Comparison of ENCODE assay signal across 11 mouse cellular contexts in the genomic region with DNA sequence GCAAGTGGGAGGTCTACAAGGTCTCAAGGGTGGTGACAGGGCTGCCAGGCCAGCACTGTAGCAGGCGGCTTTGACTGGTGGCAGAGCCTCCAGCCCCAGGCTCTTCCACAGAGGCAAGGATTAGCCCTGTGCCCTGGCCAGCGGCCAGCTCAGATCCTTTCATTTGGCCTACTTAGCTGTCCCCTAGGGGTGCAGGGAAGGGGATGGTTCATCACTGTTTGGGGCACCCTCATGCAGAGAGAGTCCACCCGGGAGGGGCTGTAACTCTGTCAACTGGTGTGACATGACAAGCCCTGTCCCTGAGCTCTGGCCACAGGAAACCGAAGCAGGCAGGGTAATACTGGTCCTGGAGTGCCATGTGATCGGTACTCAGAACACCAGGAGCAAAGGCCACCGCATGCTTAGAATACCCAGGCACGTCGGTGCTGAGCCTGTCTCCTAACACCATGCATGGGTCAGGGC.
A peak's percentile ranks its signal among the peaks of the same experiment; 100 is the strongest.
DNase-seq lines count a peak whose midpoint lies in the region; ATAC-seq lines count a peak whose summit lies in the region.
"Had no signal": no experiment of that assay in that cellular context is flagged by ENCODE, and none has a peak within 500 bp of the region (broad histone marks: within the 10 kb centered on the region; RNA-seq: fewer than 3 reads in every experiment).

No protein-coding gene starts in this region.

- peaks cover 15% of the 10 kb centered on the region for H3K4me1 ChIP-seq in forebrain, embryonic 13.5 days
- peaks cover 19% of the 10 kb centered on the region for H3K4me1 ChIP-seq in forebrain, embryonic 12.5 days
- H3K4me1 ChIP-seq in megakaryocyte, embryonic 14.5 days: no peaks in the 10 kb centered on the region
- peaks cover 7% of the 10 kb centered on the region for H3K4me1 ChIP-seq in hindbrain, embryonic 16.5 days (ENCODE audit: control insufficient read depth, insufficient read depth, low read depth, low read length)
- peaks cover 5% of the 10 kb centered on the region for H3K4me1 ChIP-seq in midbrain, embryonic 16.5 days (ENCODE audit: control insufficient read depth, insufficient read depth, low read length)

- H3K4me3 ChIP-seq in forebrain, embryonic 13.5 days: no peak overlapping the region
- no peak overlapping the region for H3K4me3 ChIP-seq in forebrain, embryonic 12.5 days (replicated peaks)
- H3K4me3 ChIP-seq in megakaryocyte, embryonic 14.5 days (replicated peaks): peak overlapping the region; percentile 9
- H3K4me3 ChIP-seq in hindbrain, embryonic 16.5 days (ENCODE audit: low read length): no peak overlapping the region
- H3K4me3 ChIP-seq in midbrain, embryonic 16.5 days (ENCODE audit: low read depth, low read length): no peak overlapping the region

- H3K9ac ChIP-seq in forebrain, embryonic 13.5 days: 0 out of 2 replicates have a peak overlapping the region, but pooled peaks have one; percentile 1
- no peak overlapping the region for H3K9ac ChIP-seq in forebrain, embryonic 12.5 days
- H3K9ac ChIP-seq in hindbrain, embryonic 16.5 days (ENCODE audit: low read depth, low read length): no peak overlapping the region
- H3K9ac ChIP-seq in midbrain, embryonic 16.5 days (ENCODE audit: low read depth, low read length): no peak overlapping the region

- no peaks in the 10 kb centered on the region for H3K36me3 ChIP-seq in forebrain, embryonic 13.5 days (ENCODE audit: poor library complexity, severe bottlenecking)
- H3K36me3 ChIP-seq in forebrain, embryonic 12.5 days (replicated peaks): no peaks in the 10 kb centered on the region
- no peaks in the 10 kb centered on the region for H3K36me3 ChIP-seq in megakaryocyte, embryonic 14.5 days (replicated peaks; ENCODE audit: low read length)
- no peaks in the 10 kb centered on the region for H3K36me3 ChIP-seq in hindbrain, embryonic 16.5 days (ENCODE audit: control insufficient read depth, insufficient read depth, low read length)
- H3K36me3 ChIP-seq in midbrain, embryonic 16.5 days (ENCODE audit: control insufficient read depth, insufficient read depth, low read length): no peaks in the 10 kb centered on the region

- WGBS in forebrain, embryonic 13.5 days: 61% methylated on average over 8 of the region's 8 CpGs
- WGBS in forebrain, embryonic 12.5 days: 67% methylated on average over 8 of the region's 8 CpGs
- WGBS in hindbrain, embryonic 16.5 days: 63% methylated on average over 8 of the region's 8 CpGs
- WGBS in midbrain, embryonic 16.5 days: 45% methylated on average over 8 of the region's 8 CpGs

- no peaks in the 10 kb centered on the region for H3K9me3 ChIP-seq in forebrain, embryonic 13.5 days (replicated peaks)
- no peaks in the 10 kb centered on the region for H3K9me3 ChIP-seq in forebrain, embryonic 12.5 days
- peaks cover 34% of the 10 kb centered on the region for H3K9me3 ChIP-seq in megakaryocyte, embryonic 14.5 days
- no peaks in the 10 kb centered on the region for H3K9me3 ChIP-seq in hindbrain, embryonic 16.5 days (ENCODE audit: control insufficient read depth, low read length)
- H3K9me3 ChIP-seq in midbrain, embryonic 16.5 days (replicated peaks; ENCODE audit: control insufficient read depth, low read length, poor library complexity, severe bottlenecking): no peaks in the 10 kb centered on the region

- ATAC-seq in forebrain, embryonic 13.5 days: no peak
- no peak for ATAC-seq in forebrain, embryonic 12.5 days (ENCODE audit: low FRiP score)
- no peak for ATAC-seq in megakaryocyte, adult 5-6 weeks (ENCODE audit: poor library complexity, severe bottlenecking)
- ATAC-seq in hindbrain, embryonic 16.5 days: peak; percentile 48; the same call in 1 of the 2 replicates
- peak; percentile 36; the same call in 1 of the 2 replicates for ATAC-seq in midbrain, embryonic 16.5 days
- ATAC-seq in megakaryocyte-erythroid progenitor cell, adult 5-6 weeks (replicated peaks; ENCODE audit: low FRiP score, low TSS enrichment, poor library complexity, severe bottlenecking): no peak

- no peak overlapping the region for H3K27ac ChIP-seq in forebrain, embryonic 13.5 days
- H3K27ac ChIP-seq in forebrain, embryonic 12.5 days: no peak overlapping the region
- no peak overlapping the region for H3K27ac ChIP-seq in hindbrain, embryonic 16.5 days (ENCODE audit: low read depth, low read length)
- H3K27ac ChIP-seq in midbrain, embryonic 16.5 days (ENCODE audit: low read length): no peak overlapping the region

- H3K27me3 ChIP-seq in forebrain, embryonic 13.5 days: no peaks in the 10 kb centered on the region
- H3K27me3 ChIP-seq in forebrain, embryonic 12.5 days: no peaks in the 10 kb centered on the region
- H3K27me3 ChIP-seq in megakaryocyte, embryonic 14.5 days (replicated peaks): no peaks in the 10 kb centered on the region
- no peaks in the 10 kb centered on the region for H3K27me3 ChIP-seq in hindbrain, embryonic 16.5 days (replicated peaks; ENCODE audit: control insufficient read depth, insufficient read depth, low read length)
- H3K27me3 ChIP-seq in midbrain, embryonic 16.5 days (ENCODE audit: control insufficient read depth, insufficient read depth, low read depth, low read length): no peaks in the 10 kb centered on the region

- no peak for DNase-seq in ovary, adult 18-20 months (ENCODE audit: low spot score)
- DNase-seq: B cell, adult 2 months; kidney, adult 8-10 months; right cerebral cortex, adult 18-20 months had no signal

- no peak overlapping the region for H3K4me2 ChIP-seq in forebrain, embryonic 13.5 days
- no peak overlapping the region for H3K4me2 ChIP-seq in forebrain, embryonic 12.5 days
- H3K4me2 ChIP-seq in hindbrain, embryonic 16.5 days (ENCODE audit: low read length): no peak overlapping the region
- no peak overlapping the region for H3K4me2 ChIP-seq in midbrain, embryonic 16.5 days (ENCODE audit: low read length)

Comparison
In these comparisons a context has a peak if more than half of its experiments do, and no peak if none do; other contexts are left out.
1. ATAC-seq: peak in hindbrain, embryonic 16.5 days (single experiment) and midbrain, embryonic 16.5 days (single experiment); none in forebrain, embryonic 13.5 days (single experiment), forebrain, embryonic 12.5 days (single experiment), megakaryocyte, adult 5-6 weeks (single experiment) and megakaryocyte-erythroid progenitor cell, adult 5-6 weeks (single experiment).